Mouse (Mus musculus): Measurements from ENCODE around the gene Pacsin2. TPM values are rescaled to one million over a fixed set of nuclear protein-coding genes. Genes with fewer than 3 reads are reported as not detected.
"Not testable (repeated sequence)": the region's sequence is repeated elsewhere in the genome, so short reads cannot be mapped to it uniquely, and the experiment has no call there.

The Pacsin2 gene
- polyA plus RNA-seq, 1 experiment from 2014 or later: 43.2 TPM

GRCm38 (mm10) chr15:83417407-83417806 lies 47.0 kb downstream of the Pacsin2 start:
- DNase-seq (ENCODE audit: low spot score) (no peak), ATAC-seq (ENCODE audit: low FRiP score) (no peak)
- no peak overlapping the region for H3K4me2 ChIP-seq (replicated peaks; ENCODE audit: low read depth, low read length)
- H3K36me3 ChIP-seq (ENCODE audit: control insufficient read depth, insufficient read depth, low read length): no peaks in the 10 kb centered on the region
- no peaks in the 10 kb centered on the region for H3K4me1 ChIP-seq (replicated peaks; ENCODE audit: control insufficient read depth, insufficient read depth, low read length)
- no peak overlapping the region for H3K9ac ChIP-seq (ENCODE audit: low read depth, low read length)
- H3K27ac ChIP-seq (ENCODE audit: low read depth, low read length): no peak overlapping the region
- 71% methylated on average over 7 of the region's 7 CpGs for WGBS
- no peaks in the 10 kb centered on the region for H3K27me3 ChIP-seq (ENCODE audit: control insufficient read depth, insufficient read depth, low read length)
- H3K9me3 ChIP-seq (ENCODE audit: control insufficient read depth, low read length): no peaks in the 10 kb centered on the region
- H3K4me3 ChIP-seq (ENCODE audit: low read depth, low read length): no peak overlapping the region

GRCm38 (mm10) chr15:83415391-83415790 lies 49.0 kb downstream of the Pacsin2 start:
- H3K4me3 ChIP-seq (ENCODE audit: low read depth, low read length): no peak overlapping the region
- no peak for DNase-seq (ENCODE audit: low spot score)
- H3K4me2 ChIP-seq (replicated peaks; ENCODE audit: low read depth, low read length): no peak overlapping the region
- H3K4me1 ChIP-seq (replicated peaks; ENCODE audit: control insufficient read depth, insufficient read depth, low read length): no peaks in the 10 kb centered on the region
- H3K27me3 ChIP-seq (ENCODE audit: control insufficient read depth, insufficient read depth, low read length): no peaks in the 10 kb centered on the region
- ATAC-seq (ENCODE audit: low FRiP score): no peak
- 83% methylated on average over 6 of the region's 6 CpGs for WGBS
- no peak overlapping the region for H3K27ac ChIP-seq (ENCODE audit: low read depth, low read length)
- no peaks in the 10 kb centered on the region for H3K36me3 ChIP-seq (ENCODE audit: control insufficient read depth, insufficient read depth, low read length)
- H3K9me3 ChIP-seq (ENCODE audit: control insufficient read depth, low read length): no peaks in the 10 kb centered on the region
- H3K9ac ChIP-seq (ENCODE audit: low read depth, low read length): no peak overlapping the region

- H3K9me3 ChIP-seq (ENCODE audit: control insufficient read depth, low read length): no peaks in the 10 kb centered on the region
- ATAC-seq (ENCODE audit: low FRiP score) (no peak), DNase-seq (ENCODE audit: low spot score) (no peak)
- H3K27ac ChIP-seq (ENCODE audit: low read depth, low read length): no peak overlapping the region
- no peaks in the 10 kb centered on the region for H3K27me3 ChIP-seq (ENCODE audit: control insufficient read depth, insufficient read depth, low read length)
- no peaks in the 10 kb centered on the region for H3K36me3 ChIP-seq (ENCODE audit: control insufficient read depth, insufficient read depth, low read length)
- H3K4me2 ChIP-seq (replicated peaks; ENCODE audit: low read depth, low read length): no peak overlapping the region
- no peak overlapping the region for H3K4me3 ChIP-seq (ENCODE audit: low read depth, low read length)
- no peaks in the 10 kb centered on the region for H3K4me1 ChIP-seq (replicated peaks; ENCODE audit: control insufficient read depth, insufficient read depth, low read length)
- no peak overlapping the region for H3K9ac ChIP-seq (ENCODE audit: low read depth, low read length)
- WGBS: 89% methylated on average over 4 of the region's 4 CpGs
Observed at GRCm38 (mm10) chr15:83411616-83412015, 52.8 kb downstream of the Pacsin2 start.

- H3K9me3 ChIP-seq (ENCODE audit: control insufficient read depth, low read length): no peaks in the 10 kb centered on the region
- H3K27me3 ChIP-seq (ENCODE audit: control insufficient read depth, insufficient read depth, low read length): no peaks in the 10 kb centered on the region
- H3K4me2 ChIP-seq (replicated peaks; ENCODE audit: low read depth, low read length): no peak overlapping the region
- DNase-seq (ENCODE audit: low spot score): no peak
- no peak overlapping the region for H3K4me3 ChIP-seq (ENCODE audit: low read depth, low read length)
- ATAC-seq (ENCODE audit: low FRiP score): no peak
- no peak overlapping the region for H3K9ac ChIP-seq (ENCODE audit: low read depth, low read length)
- H3K4me1 ChIP-seq (replicated peaks; ENCODE audit: control insufficient read depth, insufficient read depth, low read length): no peaks in the 10 kb centered on the region
- 88% methylated on average over 4 of the region's 4 CpGs for WGBS
- no peaks in the 10 kb centered on the region for H3K36me3 ChIP-seq (ENCODE audit: control insufficient read depth, insufficient read depth, low read length)
- H3K27ac ChIP-seq (ENCODE audit: low read depth, low read length): no peak overlapping the region
Observed at GRCm38 (mm10) chr15:83410735-83411134, 53.7 kb downstream of the Pacsin2 start.

GRCm38 (mm10) chr15:83410270-83410669 lies 54.1 kb downstream of the Pacsin2 start:
- H3K27ac ChIP-seq (ENCODE audit: low read depth, low read length): no peak overlapping the region
- no peaks in the 10 kb centered on the region for H3K27me3 ChIP-seq (ENCODE audit: control insufficient read depth, insufficient read depth, low read length)
- H3K4me2 ChIP-seq (replicated peaks; ENCODE audit: low read depth, low read length): no peak overlapping the region
- no peak overlapping the region for H3K4me3 ChIP-seq (ENCODE audit: low read depth, low read length)
- H3K4me1 ChIP-seq (replicated peaks; ENCODE audit: control insufficient read depth, insufficient read depth, low read length): no peaks in the 10 kb centered on the region
- no peak overlapping the region for H3K9ac ChIP-seq (ENCODE audit: low read depth, low read length)
- DNase-seq (ENCODE audit: low spot score) (no peak), ATAC-seq (ENCODE audit: low FRiP score) (no peak)
- no peaks in the 10 kb centered on the region for H3K9me3 ChIP-seq (ENCODE audit: control insufficient read depth, low read length)
- H3K36me3 ChIP-seq (ENCODE audit: control insufficient read depth, insufficient read depth, low read length): no peaks in the 10 kb centered on the region
- 75% methylated on average over 6 of the region's 6 CpGs for WGBS

GRCm38 (mm10) chr15:83408692-83409442 lies 55.5 kb downstream of the Pacsin2 start:
- no peaks in the 10 kb centered on the region for H3K36me3 ChIP-seq (ENCODE audit: control insufficient read depth, insufficient read depth, low read length)
- no peaks in the 10 kb centered on the region for H3K9me3 ChIP-seq (ENCODE audit: control insufficient read depth, low read length)
- H3K27me3 ChIP-seq (ENCODE audit: control insufficient read depth, insufficient read depth, low read length): no peaks in the 10 kb centered on the region
- WGBS: 84% methylated on average over 8 of the region's 8 CpGs
- no peaks in the 10 kb centered on the region for H3K4me1 ChIP-seq (replicated peaks; ENCODE audit: control insufficient read depth, insufficient read depth, low read length)
- H3K9ac ChIP-seq (ENCODE audit: low read depth, low read length): no peak overlapping the region
- ATAC-seq (ENCODE audit: low FRiP score): no peak
- no peak overlapping the region for H3K4me2 ChIP-seq (replicated peaks; ENCODE audit: low read depth, low read length)
- no peak overlapping the region for H3K4me3 ChIP-seq (ENCODE audit: low read depth, low read length)
- no peak for DNase-seq (ENCODE audit: low spot score)
- H3K27ac ChIP-seq (ENCODE audit: low read depth, low read length): no peak overlapping the region

GRCm38 (mm10) chr15:83408216-83408615 lies 56.2 kb downstream of the Pacsin2 start:
- Histone ChIP-seq H3K9ac (ENCODE audit: low read depth, low read length) (no peak overlapping the region), H3K27me3 (ENCODE audit: control insufficient read depth, insufficient read depth, low read length) (no peaks in the 10 kb centered on the region), H3K9me3 (ENCODE audit: control insufficient read depth, low read length) (no peaks in the 10 kb centered on the region), H3K4me2 (replicated peaks; ENCODE audit: low read depth, low read length) (no peak overlapping the region), H3K4me3 (ENCODE audit: low read depth, low read length) (no peak overlapping the region), H3K4me1 (replicated peaks; ENCODE audit: control insufficient read depth, insufficient read depth, low read length) (no peaks in the 10 kb centered on the region), H3K36me3 (ENCODE audit: control insufficient read depth, insufficient read depth, low read length) (no peaks in the 10 kb centered on the region), H3K27ac (ENCODE audit: low read depth, low read length) (no peak overlapping the region)
- ATAC-seq (ENCODE audit: low FRiP score) (no peak), DNase-seq (ENCODE audit: low spot score) (no peak)
- 90% methylated on average over 5 of the region's 5 CpGs for WGBS

GRCm38 (mm10) chr15:83407502-83407901 lies 56.9 kb downstream of the Pacsin2 start:
- whole genome bisulfite sequencing: 79% methylated on average over 5 of the region's 5 CpGs
- H3K4me3 ChIP-seq (ENCODE audit: low read depth, low read length): no peak overlapping the region
- ATAC-seq (ENCODE audit: low FRiP score) (no peak), DNase-seq (ENCODE audit: low spot score) (no peak)
- no peak overlapping the region for H3K9ac ChIP-seq (ENCODE audit: low read depth, low read length)
- no peaks in the 10 kb centered on the region for H3K36me3 ChIP-seq (ENCODE audit: control insufficient read depth, insufficient read depth, low read length)
- H3K9me3 ChIP-seq (ENCODE audit: control insufficient read depth, low read length): no peaks in the 10 kb centered on the region
- no peak overlapping the region for H3K4me2 ChIP-seq (replicated peaks; ENCODE audit: low read depth, low read length)
- no peak overlapping the region for H3K27ac ChIP-seq (ENCODE audit: low read depth, low read length)
- H3K27me3 ChIP-seq (ENCODE audit: control insufficient read depth, insufficient read depth, low read length): no peaks in the 10 kb centered on the region
- no peaks in the 10 kb centered on the region for H3K4me1 ChIP-seq (replicated peaks; ENCODE audit: control insufficient read depth, insufficient read depth, low read length)

GRCm38 (mm10) chr15:83405866-83406265 lies 58.5 kb downstream of the Pacsin2 start:
- DNase-seq (ENCODE audit: low spot score); H3K9ac ChIP-seq (ENCODE audit: low read depth, low read length); H3K36me3 ChIP-seq (ENCODE audit: control insufficient read depth, insufficient read depth, low read length); H3K27ac ChIP-seq (ENCODE audit: low read depth, low read length); H3K9me3 ChIP-seq (ENCODE audit: control insufficient read depth, low read length); H3K4me2 ChIP-seq (replicated peaks; ENCODE audit: low read depth, low read length); H3K27me3 ChIP-seq (ENCODE audit: control insufficient read depth, insufficient read depth, low read length); H3K4me3 ChIP-seq (ENCODE audit: low read depth, low read length); H3K4me1 ChIP-seq (replicated peaks; ENCODE audit: control insufficient read depth, insufficient read depth, low read length): not testable (repeated sequence)
- WGBS: 89% methylated on average over 19 of the region's 40 CpGs
- 0 out of 2 replicates have a peak, but pooled peaks have one; percentile 56 for ATAC-seq (ENCODE audit: low FRiP score)
